Mouse (Mus musculus) adrenal gland, adult 18-20 months (tissue): ENCODE measurements around the gene Tmem26. TPM values are rescaled to one million over a fixed set of nuclear protein-coding genes. Genes with fewer than 3 reads are reported as not detected.

Source experiments
- DNase-seq, 2 experiments: peaks; one replicate each; pipeline ENCODE4 v3.0.0; 2021 to 2022; ENCODE audit warnings: low spot score in 2 of 2
- total RNA-seq, 2 experiments: library from RNA; stranded (reverse); gene quantifications; 1 replicate in 1 of 2; 2 replicates in 1 of 2; pipeline ENCODE4 v1.2.3; 2021

The Tmem26 gene
- total RNA-seq, 2 experiments from 2014 or later = 4.6 to 5.7 TPM

DNA sequence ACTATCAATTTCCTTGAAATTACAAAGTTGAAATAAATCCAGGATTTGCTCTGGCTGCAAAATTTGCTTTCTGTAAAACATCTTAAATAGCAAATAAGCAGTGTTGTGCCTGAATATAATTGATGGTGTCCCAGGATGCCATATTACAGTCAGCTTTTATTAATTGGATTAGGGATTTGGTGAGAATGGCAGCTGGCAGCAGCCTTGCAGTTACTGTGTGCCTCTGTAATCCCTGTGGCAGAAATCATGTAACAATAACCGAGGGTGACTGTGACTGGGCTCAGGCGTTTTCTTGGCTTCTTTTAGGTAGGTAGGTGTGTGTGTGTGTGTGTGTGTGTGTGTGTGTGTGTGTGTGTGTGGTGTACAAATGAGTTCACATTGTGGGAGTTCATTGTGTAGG is 16.8 kb downstream of the Tmem26 start:
- DNase-seq = no peak

DNA sequence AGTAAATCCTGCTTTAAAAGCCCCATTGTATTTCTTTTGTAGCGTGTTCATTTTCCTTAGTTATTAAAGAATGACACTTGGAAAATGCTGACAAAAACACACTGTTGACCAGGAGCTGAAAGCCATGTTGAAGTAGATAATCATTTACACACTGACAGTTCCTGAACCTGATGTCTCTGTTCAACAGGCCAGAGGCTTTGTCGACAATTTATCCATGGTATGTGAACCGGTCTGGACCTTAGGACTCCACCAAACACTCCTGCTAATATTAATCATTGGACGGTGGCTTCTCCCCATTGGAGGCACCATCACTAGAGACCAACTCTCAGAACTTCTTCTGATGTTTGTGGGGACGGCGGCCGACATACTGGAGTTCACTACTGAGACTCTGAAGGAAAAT is 27.5 kb downstream of the Tmem26 start:
- DNase-seq = no peak

- DNase-seq = peak; percentile 53 to 56
Observed at GRCm38 (mm10) chr10:68759238-68759637, 35.8 kb downstream of the Tmem26 start.

DNA sequence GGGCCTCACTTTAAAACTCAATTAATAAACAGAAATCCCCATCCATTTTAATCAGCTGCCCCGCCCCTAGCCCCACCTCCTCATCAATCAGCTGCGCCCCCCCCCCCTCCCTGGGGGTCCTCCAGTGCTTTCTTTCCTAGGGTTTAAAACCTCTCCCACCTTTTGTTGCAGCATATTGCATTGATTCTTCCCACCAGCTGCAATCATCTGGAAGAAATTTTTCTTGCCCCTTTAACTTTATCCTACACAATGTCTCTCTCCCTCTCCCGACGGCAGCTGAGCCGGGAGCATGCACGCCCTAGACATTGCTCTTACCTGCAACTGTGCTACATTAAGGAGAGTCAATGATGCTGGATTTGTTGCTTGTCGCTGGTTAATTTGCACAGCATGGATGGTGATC is 36.3 kb downstream of the Tmem26 start:
- no peak for DNase-seq

GRCm38 (mm10) chr10:68781067-68781868 is 57.8 kb downstream of the Tmem26 start:
- DNase-seq = no peak

DNA sequence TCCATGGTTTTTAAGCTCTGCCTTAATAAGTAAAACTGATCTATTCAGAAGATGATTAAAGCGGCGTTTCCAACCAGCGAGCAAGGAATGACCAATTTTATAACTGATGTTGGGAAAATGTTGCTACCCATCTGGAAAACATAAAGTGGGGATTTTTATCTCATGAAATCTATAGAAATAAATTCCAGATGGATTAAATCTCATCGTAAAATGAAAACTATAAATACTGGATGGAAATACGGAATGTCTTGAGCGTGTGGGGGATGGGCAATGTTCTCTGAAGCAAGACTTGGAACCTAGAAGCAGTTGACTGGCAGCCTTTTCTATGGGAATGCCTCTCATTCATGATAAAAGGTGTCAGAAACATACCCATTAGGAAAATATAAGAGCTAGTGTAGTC is 59.3 kb downstream of the Tmem26 start:
- no peak for DNase-seq

GRCm38 (mm10) chr10:68783856-68784255 is 60.4 kb downstream of the Tmem26 start:
- DNase-seq = no peak

DNA sequence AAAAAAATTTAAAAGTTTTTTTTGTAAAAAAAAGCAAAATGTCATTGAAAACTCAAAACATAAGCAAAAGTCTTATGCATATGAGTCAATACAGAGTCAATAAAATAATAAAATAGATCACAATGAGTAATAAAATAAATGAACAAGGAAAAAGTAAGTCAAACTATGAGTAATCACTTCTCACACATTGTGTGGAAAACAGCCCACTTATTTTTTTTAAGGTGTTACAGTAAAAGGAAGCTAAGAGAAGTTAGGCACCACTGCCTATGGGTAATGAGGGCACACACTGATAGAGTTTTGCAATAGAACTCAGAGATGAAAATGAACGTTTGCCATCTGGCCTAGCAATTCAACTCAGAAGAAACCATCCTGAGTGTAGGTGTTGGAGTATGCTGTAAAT is 61.0 kb downstream of the Tmem26 start:
- DNase-seq = no peak

DNA sequence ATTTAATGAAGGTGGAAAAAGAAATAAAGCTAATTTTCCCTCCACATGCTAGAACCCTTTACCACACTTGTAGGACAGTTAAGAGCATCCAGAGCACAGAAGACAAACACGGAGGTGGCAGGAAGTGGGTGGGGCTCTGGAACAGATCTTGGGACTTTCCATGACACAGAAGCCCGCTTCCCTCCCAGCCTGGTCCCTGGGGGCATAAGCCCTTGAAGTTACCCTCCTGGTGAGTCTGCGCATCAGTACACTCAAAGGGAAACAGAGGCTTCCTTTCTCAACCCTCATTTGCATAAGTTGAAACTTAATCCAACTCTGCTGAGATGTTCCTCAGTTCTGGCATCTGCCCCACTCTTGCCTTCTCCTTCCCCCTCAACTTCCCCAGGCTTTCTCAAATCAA is 72.0 kb downstream of the Tmem26 start:
- DNase-seq = peak; percentile 7 to 31

DNA sequence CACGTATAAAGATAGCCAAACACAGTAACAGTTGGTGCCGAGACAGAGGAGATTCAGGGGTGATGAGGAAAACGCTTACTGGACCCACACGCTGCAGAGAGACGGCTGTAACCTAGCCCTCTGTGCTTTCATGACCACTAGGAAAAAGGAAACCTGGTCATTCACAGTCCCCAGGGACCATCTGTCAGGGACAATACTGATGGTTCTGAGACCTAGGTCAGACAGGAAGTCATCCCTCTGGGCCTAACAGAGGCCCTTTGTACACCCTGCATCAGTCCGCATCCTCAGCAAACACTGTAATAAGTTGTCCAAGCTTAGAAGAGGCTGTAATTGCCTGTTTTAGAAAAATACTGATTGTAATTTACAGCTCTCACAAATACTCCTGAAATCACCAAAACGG is 76.4 kb downstream of the Tmem26 start:
- no peak for DNase-seq

GRCm38 (mm10) chr10:68800339-68800738 is 76.9 kb downstream of the Tmem26 start:
- no peak for DNase-seq

- no peak for DNase-seq
Observed at GRCm38 (mm10) chr10:68806328-68806727, 82.9 kb downstream of the Tmem26 start.

- DNase-seq = no peak
Observed at GRCm38 (mm10) chr10:68810958-68811357, 87.5 kb downstream of the Tmem26 start.

- DNase-seq = no peak
Observed at GRCm38 (mm10) chr10:68812699-68813098, 89.3 kb downstream of the Tmem26 start.

DNA sequence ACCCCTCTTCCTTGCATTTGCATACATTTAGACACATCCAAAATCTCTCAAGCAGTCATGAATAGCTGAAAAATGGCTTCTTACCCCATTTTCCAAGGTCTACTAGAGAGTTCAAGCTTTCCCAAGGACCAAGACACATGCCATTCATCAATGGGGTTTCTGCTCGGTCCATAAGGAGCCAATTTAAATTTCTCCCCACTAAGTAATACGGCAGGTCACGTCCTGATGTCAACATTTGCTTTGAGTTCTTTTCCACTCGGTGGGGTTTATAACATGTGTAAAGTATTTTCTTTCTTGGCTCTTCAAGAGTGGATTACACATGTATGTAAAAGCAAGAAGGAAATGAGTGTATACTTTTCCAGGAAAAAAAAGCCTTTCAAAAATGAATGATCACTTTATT is 93.8 kb downstream of the Tmem26 start:
- no peak for DNase-seq

DNA sequence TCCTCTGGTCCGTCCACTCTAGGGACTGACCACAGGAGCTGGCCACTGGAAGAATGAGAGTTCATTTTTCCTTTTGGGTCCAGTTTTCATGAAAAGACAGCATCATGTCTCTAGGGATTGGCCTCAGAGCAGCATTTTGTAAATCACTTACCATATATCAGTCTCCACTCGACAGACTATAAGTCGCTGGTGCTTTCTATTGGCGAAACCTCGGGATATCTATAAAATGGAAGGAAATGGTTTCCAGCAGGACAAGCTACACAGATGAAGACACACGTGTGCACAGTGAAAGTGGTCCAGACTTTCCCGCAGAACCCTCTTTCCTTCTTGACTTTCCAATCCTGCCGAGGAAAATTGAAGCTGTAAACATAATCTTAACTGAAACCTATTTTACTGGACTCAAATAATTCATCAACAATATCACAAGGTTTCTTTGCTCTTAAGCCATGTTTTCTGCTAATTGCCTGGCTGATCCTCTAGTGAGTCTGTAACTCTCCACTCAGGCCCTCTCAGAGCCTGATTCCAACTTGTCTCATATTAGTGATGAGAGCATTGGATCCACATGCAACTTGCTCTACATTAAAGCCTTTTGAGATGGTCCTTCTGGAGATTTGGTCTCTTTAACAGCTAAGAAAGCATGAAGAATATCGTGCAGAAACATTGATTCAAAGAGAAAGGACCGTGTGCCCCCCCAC is 94.8 kb downstream of the Tmem26 start:
- no peak for DNase-seq

GRCm38 (mm10) chr10:68824519-68824918 is 101.1 kb downstream of the Tmem26 start:
- DNase-seq = no peak

Other genes starting within 250 kb of the Tmem26 start
- gene Cabcoco1, start 181.8 kb upstream of the Tmem26 start, total RNA-seq = 1 to 10 TPM; 5.4 to 5.5 TPM